Mouse (Mus musculus): ENCODE measurements around the gene Caskin1. TPM values are rescaled to one million over a fixed set of nuclear protein-coding genes. Genes with fewer than 3 reads are reported as not detected.

Gene Caskin1
- not detected in 4 replicates for total RNA-seq (2023)

DNA sequence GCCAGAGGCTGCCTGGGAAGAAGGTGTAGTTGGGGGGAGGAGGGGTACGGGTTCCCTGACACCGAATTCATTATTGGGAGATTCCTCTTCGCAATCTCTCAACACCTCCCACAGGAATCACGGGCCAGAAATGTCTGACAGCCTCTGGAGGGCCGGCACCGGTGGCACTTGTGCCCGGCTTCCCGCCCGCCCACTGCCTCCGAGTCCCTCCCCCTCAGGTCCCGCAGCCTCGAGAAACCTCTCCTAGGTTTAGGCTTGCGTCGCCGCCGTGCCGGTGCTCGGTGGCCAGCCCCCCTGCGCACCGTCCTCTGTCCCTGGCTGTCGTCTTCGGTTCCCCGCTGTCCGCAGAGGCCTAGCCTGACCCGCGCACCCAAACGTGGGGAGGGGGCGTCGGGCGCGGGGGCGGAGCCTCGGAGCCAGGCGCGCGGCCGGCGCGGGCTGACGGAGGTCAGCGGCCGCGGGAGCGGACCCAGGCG lies at the start of gene Caskin1:
Caskin1 (plus strand) TSS at position 416 of the 476 bp plus-strand sequence.

GRCm38 (mm10) chr17:24442632-24443155 lies 45.7 kb upstream of the Caskin1 start, which contains the start of gene Dnase1l2:
Gene Dnase1l2, minus strand, starts transcription at chr17:24443105.

DNA sequence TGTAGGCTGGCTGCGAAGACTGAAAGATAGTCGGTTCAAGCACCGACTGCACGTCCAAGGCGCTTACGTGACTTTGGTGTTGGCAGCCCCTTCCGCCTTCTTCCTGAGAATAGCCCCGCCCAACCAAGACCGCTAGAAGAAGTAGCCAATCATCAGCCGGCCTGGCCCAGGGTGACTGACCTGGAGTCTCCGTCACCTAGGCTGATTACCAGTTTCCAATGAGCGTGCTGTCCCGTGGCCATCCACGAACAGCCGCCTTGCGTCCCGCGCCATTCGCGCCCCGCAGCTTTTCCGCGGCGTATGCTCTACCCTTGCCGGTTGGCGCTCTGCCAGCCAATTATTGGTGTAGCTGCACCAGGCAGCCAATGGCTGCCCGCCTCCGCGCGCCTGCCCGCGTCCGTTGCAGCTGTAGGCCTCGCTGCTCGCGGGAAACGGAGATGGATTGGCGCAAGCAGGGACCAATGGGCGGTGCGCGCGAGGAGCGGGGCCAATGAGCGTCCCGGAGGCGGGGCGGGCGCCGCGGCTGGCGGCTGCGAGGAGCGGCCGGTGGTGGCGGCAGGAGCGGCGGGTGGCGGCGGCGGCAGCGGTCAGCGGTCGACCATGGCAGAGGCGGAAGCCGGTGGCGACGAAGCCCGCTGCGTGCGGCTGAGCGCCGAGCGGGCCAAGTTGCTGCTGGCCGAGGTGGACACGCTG lies 18.3 kb upstream of the Caskin1 start, which contains the start of the genes E4f1 and Pgp:
E4f1 (minus strand) TSS at position 404 of the 693 bp plus-strand sequence.
Pgp (plus strand) TSS at position 483 of the 693 bp plus-strand sequence.

GRCm38 (mm10) chr17:24473612-24474275 lies 14.7 kb upstream of the Caskin1 start, which contains the start of gene Bricd5:
Gene Bricd5, plus strand, starts transcription at chr17:24473884.

GRCm38 (mm10) chr17:24478663-24479380 lies 9.6 kb upstream of the Caskin1 start, which contains the start of gene Mlst8:
Gene Mlst8, minus strand, starts transcription at chr17:24479078.

GRCm38 (mm10) chr17:24527723-24528559 lies 39.5 kb downstream of the Caskin1 start, which contains the start of gene Traf7:
Gene Traf7, minus strand, starts transcription at chr17:24527938.

DNA sequence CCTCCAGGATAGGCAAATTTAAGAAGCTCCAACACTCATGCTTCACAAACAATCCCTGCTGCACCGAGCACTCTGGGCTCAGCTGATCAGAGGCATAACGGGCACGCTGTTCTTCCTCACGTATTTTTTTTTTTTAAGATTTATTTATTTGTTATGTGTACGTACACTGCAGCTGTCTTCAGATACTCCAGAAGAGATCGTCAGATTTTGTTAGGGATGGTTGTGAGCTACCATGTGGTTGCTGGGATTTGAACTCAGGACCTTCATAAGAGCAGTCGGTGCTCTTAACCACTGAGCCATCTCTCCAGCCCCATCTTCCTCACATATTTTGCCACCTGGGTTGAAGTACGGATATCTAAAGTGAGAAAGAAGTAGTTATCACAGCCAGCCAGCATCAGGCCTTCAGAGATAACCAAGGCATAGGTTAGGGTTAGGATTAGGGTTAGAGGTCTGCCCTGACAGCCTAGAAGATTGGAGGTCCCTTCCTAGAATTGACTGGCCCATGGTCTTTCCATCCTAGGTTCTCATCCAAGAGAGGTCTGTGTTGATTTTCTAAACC lies 45.8 kb downstream of the Caskin1 start, which contains the start of gene Rab26:
Rab26 (minus strand) TSS at position 51 of the 559 bp plus-strand sequence.

DNA sequence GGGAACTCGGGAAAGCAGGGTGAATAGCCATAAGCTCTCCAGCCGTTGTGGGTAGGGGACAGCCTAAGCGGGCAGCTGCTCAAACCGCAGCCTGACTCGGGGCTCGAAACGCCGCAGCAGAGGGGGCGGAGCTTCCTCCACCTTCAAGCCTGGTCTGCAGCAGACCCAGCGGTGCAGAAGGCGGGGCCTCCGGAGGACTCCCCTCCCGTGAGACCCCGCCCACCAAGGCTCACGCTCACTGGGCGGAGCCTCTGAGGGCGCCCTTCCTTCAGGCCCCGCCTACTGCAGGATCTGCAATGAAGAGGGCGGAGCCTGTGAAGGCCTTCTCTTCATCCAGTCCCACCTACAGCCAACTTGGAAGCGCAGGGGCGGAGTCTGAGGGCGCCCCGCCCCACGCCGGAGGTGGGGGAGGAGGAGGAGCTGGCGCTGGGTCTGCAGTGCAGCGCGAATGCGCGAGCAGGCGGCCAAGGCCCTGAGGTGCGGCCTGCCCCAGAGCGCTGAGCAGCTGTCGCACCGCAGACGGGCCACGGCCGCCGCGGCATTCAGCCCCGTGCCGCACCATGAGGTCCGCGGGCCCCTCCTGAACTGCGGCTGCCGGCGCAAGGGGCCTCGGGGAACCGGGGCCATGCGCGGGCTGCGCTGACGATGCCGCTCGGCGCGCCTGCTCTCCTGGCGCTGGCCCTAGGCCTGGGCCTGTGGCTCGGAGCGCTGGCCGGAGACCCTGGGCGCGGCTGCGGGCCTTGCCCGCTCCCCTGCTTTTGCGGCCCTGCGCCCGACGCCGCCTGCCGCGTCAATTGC lies 61.4 kb downstream of the Caskin1 start, which contains the start of gene Pkd1:
Pkd1 (plus strand) TSS at position 217 of the 798 bp plus-strand sequence.

Other genes with a start within 250 kb of the Caskin1 start
- gene Ccnf, start 237.1 kb upstream of the Caskin1 start, total RNA-seq (2023): 11.6 to 14.8 TPM (median 13.2 TPM) in 4 replicates
- gene Abca17, start 137.5 kb upstream of the Caskin1 start, total RNA-seq (2023): 0.27 to 0.57 TPM (median 0.50 TPM) in 3 of 4 replicates, not detected in the other
- 52.3 to 57.4 TPM (median 55.0 TPM) in 4 replicates for gene Abca3, start 136.7 kb upstream of the Caskin1 start, total RNA-seq (2023)
- 155 to 180 TPM (median 162 TPM) in 4 replicates for gene Rnps1, start 74.0 kb upstream of the Caskin1 start, total RNA-seq (2023)
- 21.7 to 37.3 TPM (median 25.2 TPM) in 4 replicates for gene Eci1, start 62.0 kb upstream of the Caskin1 start, total RNA-seq (2023)
- gene Dnase1l2, start 45.5 kb upstream of the Caskin1 start, total RNA-seq (2023): 5.2 to 8.2 TPM (median 6.5 TPM) in 4 replicates
- gene E4f1, start 18.3 kb upstream of the Caskin1 start, total RNA-seq (2023): 53.5 to 67.6 TPM (median 60.7 TPM) in 4 replicates
- 14.3 to 17.9 TPM (median 16.6 TPM) in 4 replicates for gene Pgp, start 18.2 kb upstream of the Caskin1 start, total RNA-seq (2023)
- gene Bricd5, start 14.7 kb upstream of the Caskin1 start, total RNA-seq (2023): 0.91 to 1.0 TPM in 2 of 4 replicates, not detected in the others
- gene Mlst8, start 9.5 kb upstream of the Caskin1 start, total RNA-seq (2023): 16.1 to 24.1 TPM (median 21.4 TPM) in 4 replicates
- gene Traf7, start 39.3 kb downstream of the Caskin1 start, total RNA-seq (2023): 174 to 212 TPM (median 202 TPM) in 4 replicates
- gene Rab26, start 45.6 kb downstream of the Caskin1 start, total RNA-seq (2023): 0.92 to 3.0 TPM (median 1.4 TPM) in 4 replicates
- 66.6 to 77.7 TPM (median 73.9 TPM) in 4 replicates for gene Pkd1, start 61.2 kb downstream of the Caskin1 start, total RNA-seq (2023)
- gene Tsc2, start 144.0 kb downstream of the Caskin1 start, total RNA-seq (2023): 90.9 to 106 TPM (median 96.8 TPM) in 4 replicates
- 4.4 to 5.8 TPM (median 5.0 TPM) in 4 replicates for gene Nthl1, start 144.1 kb downstream of the Caskin1 start, total RNA-seq (2023)
- gene Slc9a3r2, start 161.7 kb downstream of the Caskin1 start, total RNA-seq (2023): 0.41 to 0.48 TPM in 2 of 4 replicates, not detected in the others
- not detected in 4 replicates for gene Npw, start 169.9 kb downstream of the Caskin1 start, total RNA-seq (2023)
- 54.6 to 60.8 TPM (median 56.6 TPM) in 4 replicates for gene Zfp598, start 181.1 kb downstream of the Caskin1 start, total RNA-seq (2023)
- gene Syngr3, start 201.4 kb downstream of the Caskin1 start, total RNA-seq (2023): not detected in 4 replicates
- 12.9 to 22.3 TPM (median 19.2 TPM) in 4 replicates for gene Gfer, start 207.6 kb downstream of the Caskin1 start, total RNA-seq (2023)
- 5.5 to 8.2 TPM (median 5.8 TPM) in 4 replicates for gene Noxo1, start 207.6 kb downstream of the Caskin1 start, total RNA-seq (2023)
- 27.5 to 42.8 TPM (median 32.7 TPM) in 4 replicates for gene Tbl3, start 219.1 kb downstream of the Caskin1 start, total RNA-seq (2023)
- not detected in 4 replicates for gene Rnf151, start 229.5 kb downstream of the Caskin1 start, total RNA-seq (2023)
- gene Rps2, start 229.5 kb downstream of the Caskin1 start, total RNA-seq (2023): 1,219 to 1,283 TPM (median 1,236 TPM) in 4 replicates
- gene Ndufb10, start 235.9 kb downstream of the Caskin1 start, total RNA-seq (2023): 67.0 to 84.4 TPM (median 75.9 TPM) in 4 replicates
- 1.6 TPM in 1 of 4 replicates, not detected in the others for gene Rpl3l, start 239.2 kb downstream of the Caskin1 start, total RNA-seq (2023)
- 32.3 to 40.3 TPM (median 34.7 TPM) in 4 replicates for gene Msrb1, start 248.0 kb downstream of the Caskin1 start, total RNA-seq (2023)